Mouse (Mus musculus) urinary bladder, adult 2 months (tissue): ENCODE results near the gene Hdc. TPM values are rescaled to one million over a fixed set of nuclear protein-coding genes. Genes with fewer than 3 reads are reported as not detected.
"Not testable (repeated sequence)": the region's sequence is repeated elsewhere in the genome, so short reads cannot be mapped to it uniquely, and the experiment has no call there.

ENCODE experiments used
- DNase-seq: peaks from one replicate; pipeline ENCODE4 v3.0.0; 2022; ENCODE audit warnings: low spot score
- polyA plus RNA-seq: library from polyadenylated mRNA; depleted of rRNA; stranded (reverse); fragments of >200 nt; gene quantifications from 2 replicates; pipeline ENCODE4 v1.2.3, GENCODE M21; 2012; rRNA removed

Hdc gene
- polyA plus RNA-seq: 0.58 and 0.71 TPM in 2 replicates

- no peak for DNase-seq
These were observed at the start of gene Hdc for GRCm38 (mm10) chr2:126619249-126619704. Gene Hdc, minus strand, starts transcription at chr2:126619299.

- DNase-seq: no peak
These were observed 49.6 kb upstream of the Hdc start for GRCm38 (mm10) chr2:126668621-126669252.

GRCm38 (mm10) chr2:126665984-126666383, 46.9 kb upstream of the Hdc start:
- DNase-seq: no peak

DNA sequence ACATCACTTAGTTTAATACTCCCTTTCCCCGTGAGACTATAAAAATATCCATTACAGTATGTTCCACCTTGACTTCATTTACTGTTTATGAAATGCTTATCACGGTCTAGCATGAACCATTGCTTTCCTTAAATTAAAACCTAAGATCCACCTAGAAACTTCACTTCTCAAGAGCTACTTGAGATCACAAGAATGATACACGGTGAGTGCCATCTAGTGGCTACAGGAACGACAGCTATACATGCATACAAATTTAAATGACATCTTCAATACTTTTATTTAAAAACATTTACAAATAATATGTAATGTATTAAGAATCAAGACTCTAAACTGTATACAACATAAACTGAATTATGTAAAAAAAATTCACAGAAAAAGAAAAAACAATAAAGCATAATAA, 44.4 kb upstream of the Hdc start:
- DNase-seq: no peak

DNA sequence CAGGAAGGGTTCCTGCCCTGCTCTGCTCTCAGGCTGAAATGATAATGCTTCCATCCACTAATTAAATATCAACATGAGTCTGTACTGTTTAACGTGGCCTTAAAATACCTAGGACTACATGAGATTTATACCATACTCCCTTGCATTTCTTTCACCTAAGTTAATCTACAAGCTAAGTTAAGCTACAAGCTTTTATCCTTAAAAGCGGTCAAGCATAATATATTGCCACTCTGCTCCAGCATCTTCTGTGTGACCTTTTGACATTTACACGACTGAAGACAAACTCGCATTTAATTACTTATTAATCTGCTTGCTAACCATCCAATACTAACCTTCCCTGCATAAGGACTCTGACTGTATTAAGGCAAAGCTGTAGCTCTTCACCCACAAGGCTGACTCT, 33.8 kb upstream of the Hdc start:
- DNase-seq: no peak

DNA sequence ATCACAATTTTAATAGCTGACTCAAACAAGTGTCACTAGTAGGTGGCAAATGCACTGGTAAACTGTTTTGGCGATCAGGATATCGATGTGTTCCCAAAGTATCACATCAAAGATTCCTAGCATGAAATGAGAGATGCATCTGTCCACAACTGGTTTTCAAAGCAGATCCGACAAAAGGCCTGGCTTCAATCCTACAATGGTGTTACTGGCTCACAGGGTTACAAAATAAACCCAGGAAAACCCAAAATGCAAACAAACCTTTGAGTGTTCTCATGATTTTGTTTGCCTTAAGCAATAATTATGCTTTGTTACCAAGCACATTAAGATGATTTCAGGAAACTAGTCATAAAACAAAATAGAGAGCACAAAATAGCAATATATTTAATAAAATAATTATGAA, 28.7 kb upstream of the Hdc start:
- no peak for DNase-seq

- DNase-seq: no peak
These were observed 27.4 kb upstream of the Hdc start for GRCm38 (mm10) chr2:126646461-126646860.

DNA sequence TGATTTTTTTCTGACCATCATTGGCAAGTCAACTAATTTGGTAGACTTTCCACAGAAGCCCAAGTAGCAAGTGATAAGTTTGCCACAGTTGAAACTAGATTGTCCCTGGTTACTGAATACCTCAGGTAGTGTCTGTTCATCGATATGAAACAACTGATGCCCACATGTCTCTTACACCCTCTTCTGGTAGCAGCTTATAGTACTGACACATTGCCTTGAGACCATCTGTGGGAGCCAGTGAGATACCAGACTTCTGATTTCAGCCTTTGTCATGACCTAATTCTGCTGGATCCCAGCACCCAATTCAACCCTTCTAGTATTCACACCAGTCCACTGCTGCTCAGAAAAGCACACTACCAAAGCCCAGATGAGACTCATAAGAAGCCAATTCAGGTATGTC, 25.7 kb upstream of the Hdc start:
- no peak for DNase-seq

GRCm38 (mm10) chr2:126640298-126640697, 21.2 kb upstream of the Hdc start:
- DNase-seq: no peak

DNA sequence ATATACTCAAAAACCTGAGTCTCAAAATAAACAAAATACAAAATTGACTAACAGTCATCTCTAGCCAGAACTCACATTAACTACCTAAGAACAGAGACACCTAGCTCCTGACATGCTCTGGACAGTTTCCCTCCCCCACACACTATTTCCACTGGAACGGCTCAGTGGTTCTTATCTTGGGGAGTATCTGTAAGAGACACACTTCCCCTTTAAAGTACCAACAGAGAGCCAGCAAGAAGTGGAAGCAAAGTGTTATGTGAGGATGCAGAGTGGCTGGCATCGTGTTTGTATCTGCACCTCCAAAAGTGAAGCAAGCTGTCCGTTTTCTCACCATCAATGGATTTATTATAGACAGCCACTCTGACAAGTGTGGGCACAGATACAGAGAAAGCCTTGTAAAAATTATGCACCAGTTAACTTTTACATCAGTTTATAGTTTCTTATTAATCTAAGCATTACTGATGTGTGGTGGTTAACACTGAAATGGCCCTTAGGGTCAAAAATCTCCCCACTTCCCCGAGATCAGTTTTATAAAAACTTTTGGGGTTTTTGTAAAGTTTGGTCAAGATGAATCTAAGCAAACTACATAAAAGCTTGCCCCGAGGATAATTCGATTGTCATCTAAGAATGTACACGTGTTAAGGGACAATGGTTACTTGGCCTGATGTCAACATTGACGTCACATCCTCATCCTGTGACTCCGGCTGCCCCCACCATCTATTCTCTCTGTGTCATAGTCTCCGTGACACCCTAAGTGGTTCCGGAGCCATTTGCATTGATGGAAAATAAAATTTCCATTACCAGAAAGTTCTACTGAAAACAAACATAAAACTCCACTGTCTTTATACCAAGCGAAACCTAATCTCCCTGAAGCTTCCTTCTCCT, 17.1 kb upstream of the Hdc start:
- no peak for DNase-seq

- DNase-seq: no peak
These were observed 14.1 kb upstream of the Hdc start for GRCm38 (mm10) chr2:126633165-126633564.

- DNase-seq: no peak
These were observed 9.4 kb upstream of the Hdc start for GRCm38 (mm10) chr2:126628455-126628995.

DNA sequence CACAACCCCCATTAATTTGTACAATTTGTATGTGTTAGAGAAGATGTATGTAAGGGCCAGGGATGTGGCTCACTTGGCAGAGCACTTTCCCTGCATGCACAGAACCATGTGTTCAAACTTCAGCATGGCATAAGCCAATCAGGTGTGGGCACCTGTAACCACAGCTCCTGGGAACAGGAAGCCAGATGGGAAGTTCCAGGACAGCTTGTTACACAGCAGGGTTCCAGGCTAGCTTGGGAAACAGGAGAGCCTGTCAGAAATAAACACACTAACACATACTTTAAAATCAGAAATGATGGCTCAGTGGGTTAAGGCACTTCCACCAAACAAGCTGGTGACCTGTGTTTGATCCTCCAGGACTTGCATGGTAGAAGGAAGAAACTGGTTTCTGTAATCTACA, 4.0 kb upstream of the Hdc start:
- no peak for DNase-seq

GRCm38 (mm10) chr2:126622455-126622854, 3.4 kb upstream of the Hdc start:
- DNase-seq: no peak

DNA sequence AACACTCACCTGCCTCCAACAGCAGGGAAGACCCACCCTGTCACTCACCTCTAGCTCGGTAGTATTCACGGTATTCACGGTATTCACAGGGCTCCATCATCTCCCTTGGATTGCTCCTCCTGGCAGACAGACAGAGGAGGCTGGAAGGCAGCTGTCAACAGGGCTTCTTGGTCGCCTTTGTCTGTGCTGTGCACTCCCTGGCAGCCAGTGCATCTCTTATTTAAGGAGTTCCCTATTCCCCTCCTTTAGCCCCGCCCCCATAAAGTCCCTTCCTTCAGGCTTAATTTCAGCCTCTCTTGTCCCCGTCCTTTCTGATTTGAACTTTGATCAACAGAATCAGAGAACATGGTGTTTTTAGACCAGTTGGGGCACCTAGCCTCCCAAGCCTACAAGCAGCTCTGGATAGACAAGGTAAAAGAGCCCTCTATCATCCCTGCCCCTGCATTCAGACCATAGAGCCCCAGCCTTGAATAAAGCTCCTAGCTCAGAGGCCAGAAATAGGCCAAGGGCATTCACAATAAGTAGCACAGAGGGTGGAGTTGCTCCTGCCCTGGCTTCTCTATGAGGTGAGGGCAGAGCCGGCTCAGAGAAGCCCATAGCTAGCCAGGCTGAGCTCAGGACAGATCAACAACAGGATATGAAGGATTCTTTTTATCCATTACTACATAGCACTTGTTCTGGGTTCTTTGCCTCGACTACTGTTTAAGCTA, 474 bp downstream of the Hdc start:
- no peak for DNase-seq

DNA sequence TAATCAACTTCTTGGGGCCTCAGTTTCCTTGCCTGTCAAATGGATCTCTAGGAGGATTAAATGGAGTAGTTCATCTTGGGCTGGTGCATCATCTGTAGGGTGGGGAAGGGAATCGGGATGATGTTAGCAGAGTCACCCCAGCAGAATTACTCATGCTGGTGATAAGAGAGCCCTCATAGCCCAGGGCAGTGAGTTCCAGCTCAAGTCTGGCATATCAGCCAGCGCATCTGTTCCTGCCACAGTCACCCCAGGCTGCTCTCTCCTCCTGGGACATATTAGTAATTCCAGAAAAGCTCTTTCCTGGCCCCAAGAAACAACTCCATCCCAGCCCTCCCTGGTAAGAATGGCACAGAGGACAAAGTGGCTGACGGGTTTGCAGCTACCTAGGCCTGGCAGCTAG, 3.7 kb downstream of the Hdc start:
- no peak for DNase-seq

GRCm38 (mm10) chr2:126609600-126609999, 9.5 kb downstream of the Hdc start:
- not testable (repeated sequence) for DNase-seq

DNA sequence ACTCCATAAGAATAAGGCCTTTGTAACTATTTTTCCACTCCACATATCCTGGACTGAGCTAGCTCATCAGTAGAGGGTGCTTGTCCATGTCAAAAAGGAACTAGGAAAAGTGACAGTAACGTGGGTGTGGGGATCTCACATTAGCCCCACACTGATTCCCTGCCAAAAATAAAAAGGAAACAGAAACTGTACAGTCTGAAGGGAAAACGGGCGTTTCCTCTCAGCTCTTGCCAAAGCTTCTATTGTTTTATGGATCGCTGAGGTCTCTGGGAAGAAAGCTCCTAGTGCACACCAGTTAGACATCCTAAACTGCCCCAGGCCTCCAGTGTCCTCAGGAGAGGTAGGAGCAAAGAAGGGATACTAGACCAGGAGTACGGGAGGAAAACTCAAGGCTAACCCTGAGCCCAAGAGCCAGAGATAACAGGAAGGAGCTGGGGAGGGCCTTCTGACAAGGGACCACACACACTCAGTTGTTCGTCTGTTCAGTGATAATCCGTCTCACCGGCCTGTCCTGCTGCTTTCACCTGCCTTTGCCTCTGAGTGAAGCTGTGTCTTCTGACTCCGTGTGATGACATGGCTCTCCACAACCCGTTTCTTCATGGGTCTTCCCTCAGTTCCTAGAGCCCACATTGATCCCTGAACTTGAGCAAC, 11.4 kb downstream of the Hdc start:
- DNase-seq: no peak

DNA sequence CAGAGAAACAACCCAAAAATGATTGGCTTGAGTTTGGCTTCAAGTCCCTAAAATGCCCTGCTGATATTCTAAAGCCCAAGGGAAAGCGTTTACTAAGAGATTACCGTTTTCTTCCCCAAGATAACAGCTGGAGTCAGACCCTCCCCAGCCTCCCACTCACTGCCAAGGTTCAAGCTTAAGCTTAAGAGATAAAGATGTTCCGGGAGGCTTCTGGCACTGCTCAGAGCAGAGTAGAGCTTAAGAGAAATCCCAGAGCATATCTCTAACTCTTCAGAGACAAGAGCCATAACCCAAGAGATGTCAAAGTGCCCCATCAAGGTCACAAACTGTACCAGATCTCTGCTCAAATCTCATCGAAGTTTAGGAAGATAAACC, 12.4 kb downstream of the Hdc start:
- no peak for DNase-seq

- no peak for DNase-seq
These were observed 12.9 kb downstream of the Hdc start for GRCm38 (mm10) chr2:126606061-126606687.

DNA sequence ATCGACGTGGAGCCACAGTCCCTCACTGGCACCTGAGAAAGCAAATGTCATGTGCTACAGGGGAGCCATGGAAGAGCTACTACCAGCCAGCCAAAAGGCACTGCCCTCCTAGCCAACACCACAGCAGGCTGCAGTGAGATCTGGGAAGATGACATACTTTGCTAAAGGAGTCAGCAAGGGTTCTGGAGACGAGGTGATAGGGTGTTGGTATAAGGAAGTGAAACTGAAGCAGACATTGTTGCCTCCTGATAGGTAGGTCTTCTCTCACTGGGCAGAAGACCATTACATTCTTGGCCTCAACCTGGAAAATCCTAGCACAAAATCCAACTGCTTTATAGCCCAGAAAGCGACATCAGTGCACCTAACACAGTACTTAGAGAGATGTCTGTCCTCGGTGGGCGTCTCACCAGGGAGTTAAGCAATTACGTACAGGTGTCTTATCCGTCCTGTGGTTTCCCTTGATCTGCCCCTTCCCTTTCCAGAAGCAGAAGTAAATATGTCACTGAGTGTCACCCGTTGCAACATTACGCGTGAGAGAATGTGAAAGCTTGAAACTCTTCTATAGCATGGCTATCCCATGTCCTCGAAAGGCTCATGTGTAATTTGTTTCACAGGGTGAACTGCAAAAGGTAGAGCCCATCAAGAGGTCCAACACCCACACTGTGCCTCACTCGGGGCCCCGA, 17.0 kb downstream of the Hdc start:
- no peak for DNase-seq
